9 mouse cellular contexts compared by ENCODE assay signal in the genomic region with DNA sequence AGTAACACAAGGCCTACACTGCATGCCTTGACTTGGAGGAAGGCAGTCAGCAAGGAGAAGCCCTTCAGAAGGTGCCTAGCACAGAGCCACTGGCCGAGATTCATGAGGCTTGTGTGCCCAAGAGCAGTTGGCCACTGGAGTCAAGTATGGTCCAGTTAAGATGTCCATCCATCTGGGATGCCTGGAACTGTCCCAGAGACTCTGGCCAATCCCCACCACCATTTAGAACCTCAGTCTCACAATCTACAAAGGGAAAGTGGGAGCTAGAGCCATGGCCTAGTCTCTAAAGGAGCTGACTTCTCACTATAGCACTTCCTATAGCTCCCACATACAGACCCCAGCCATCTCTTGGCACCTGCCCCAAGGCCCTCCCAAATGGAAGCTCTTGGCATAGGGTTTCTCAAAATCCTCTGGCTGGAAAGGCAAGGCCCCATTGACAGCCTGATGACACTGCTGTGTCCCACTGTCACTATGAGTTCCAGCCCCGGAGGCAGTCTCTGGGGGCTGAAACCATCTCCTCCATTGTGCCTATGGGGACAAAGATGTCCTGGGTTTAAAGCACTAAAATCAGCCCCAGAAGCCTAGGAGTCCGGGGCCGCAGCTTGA. TPM values are rescaled to one million over a fixed set of nuclear protein-coding genes. Genes with fewer than 3 reads are reported as not detected.
DNase-seq lines count a peak whose midpoint lies in the region; ATAC-seq and TF ChIP-seq lines count a peak whose summit lies in the region.
"Had no signal": no experiment of that assay in that cellular context is flagged by ENCODE, and none has a peak within 500 bp of the region (broad histone marks: within the 10 kb centered on the region; RNA-seq: fewer than 3 reads in every experiment).

No protein-coding gene starts in this region.

- intact Hi-C loops in left cerebral cortex, postnatal 4 days (cut with DNase I) = no loop called here
- intact Hi-C loops in left cerebral cortex, postnatal 10 days (cut with DNase I) = no loop called here

- H3K27ac ChIP-seq in forebrain, embryonic 11.5 days (ENCODE audit: low read depth, low read length) = peak overlapping the region; percentile 89
- no peak overlapping the region; the same call in 1 of the 2 replicates for H3K27ac ChIP-seq in limb, embryonic 11.5 days (replicated peaks; ENCODE audit: low read depth, low read length)
- peak overlapping the region; percentile 55; the same call in 1 of the 2 replicates for H3K27ac ChIP-seq in olfactory bulb, adult 2 months (ENCODE audit: insufficient read depth, low read depth, low read length)

- WGBS in forebrain, embryonic 11.5 days = 20% methylated on average over 4 of the region's 4 CpGs
- WGBS in limb, embryonic 11.5 days = 23% methylated on average over 4 of the region's 4 CpGs
- 40% methylated on average over 4 of the region's 4 CpGs for WGBS in olfactory bulb, adult 2 months

- no peak for TF ChIP-seq POLR2A in olfactory bulb, adult 2 months (IDR thresholded peaks at IDR 0.05; ENCODE audit: insufficient read depth, low read depth, low read length)

- no peak for TF ChIP-seq CTCF in olfactory bulb, adult 2 months (IDR thresholded peaks at IDR 0.05; ENCODE audit: insufficient read depth, low read depth, low read length)

- H3K4me1 ChIP-seq in forebrain, embryonic 11.5 days (replicated peaks; ENCODE audit: control insufficient read depth, insufficient read depth, low read length) = peaks cover 45% of the 10 kb centered on the region
- peaks cover 38% of the 10 kb centered on the region for H3K4me1 ChIP-seq in limb, embryonic 11.5 days (ENCODE audit: control insufficient read depth, insufficient read depth, low read length)
- peaks cover 53% of the 10 kb centered on the region for H3K4me1 ChIP-seq in olfactory bulb, adult 2 months (ENCODE audit: control insufficient read depth, insufficient read depth, low read length)

- no peak; the same call in none of the 2 replicates for ATAC-seq in forebrain, embryonic 11.5 days (replicated peaks; ENCODE audit: low FRiP score)
- no peak for ATAC-seq in limb, embryonic 11.5 days (ENCODE audit: insufficient number of reproducible peaks, low FRiP score, low TSS enrichment, low read depth)

- H3K27me3 ChIP-seq in forebrain, embryonic 11.5 days (ENCODE audit: control insufficient read depth, insufficient read depth, low read length) = peaks cover 14% of the 10 kb centered on the region
- H3K27me3 ChIP-seq in limb, embryonic 11.5 days (ENCODE audit: control insufficient read depth, insufficient read depth, low read length) = peaks cover 30% of the 10 kb centered on the region

- no peaks in the 10 kb centered on the region for H3K9me3 ChIP-seq in forebrain, embryonic 11.5 days (ENCODE audit: control insufficient read depth, low read length)
- H3K9me3 ChIP-seq in limb, embryonic 11.5 days (ENCODE audit: control insufficient read depth, low read length) = no peaks in the 10 kb centered on the region

- no peak overlapping the region; the same call in 1 of the 2 replicates for H3K4me3 ChIP-seq in forebrain, embryonic 11.5 days (ENCODE audit: low read depth, low read length)
- H3K4me3 ChIP-seq in limb, embryonic 11.5 days (ENCODE audit: low read depth, low read length) = no peak overlapping the region
- H3K4me3 ChIP-seq in olfactory bulb, adult 2 months (ENCODE audit: insufficient read depth, low read depth, low read length) = no peak overlapping the region

- DNase-seq in left cerebral cortex, postnatal 4 days = peak; percentile 81
- DNase-seq in left cerebral cortex, adult 11 months (ENCODE audit: low spot score) = no peak
- DNase-seq in forebrain, embryonic 11.5 days (ENCODE audit: low spot score) = no peak
- no peak for DNase-seq in limb, embryonic 11.5 days (ENCODE audit: low spot score)
- DNase-seq in left cerebral cortex, postnatal 10 days (ENCODE audit: extremely low spot score in 1 of 2, low spot score in 2 of 2) = no peak
- no peak for DNase-seq in lung, postnatal 36 days
- DNase-seq in urinary bladder, postnatal 4 days (ENCODE audit: low spot score in 2 of 2) = no peak
- DNase-seq: kidney, postnatal 14 days had no signal

- peak overlapping the region; percentile 35; the same call in 1 of the 2 replicates for H3K4me2 ChIP-seq in forebrain, embryonic 11.5 days (ENCODE audit: low read depth, low read length, severe bottlenecking)
- H3K4me2 ChIP-seq in limb, embryonic 11.5 days (ENCODE audit: low read depth, severe bottlenecking) = peak overlapping the region; percentile 40; the same call in 1 of the 2 replicates

- no peaks in the 10 kb centered on the region for H3K36me3 ChIP-seq in forebrain, embryonic 11.5 days (ENCODE audit: control insufficient read depth, insufficient read depth, low read length)
- no peaks in the 10 kb centered on the region for H3K36me3 ChIP-seq in limb, embryonic 11.5 days (ENCODE audit: control insufficient read depth, insufficient read depth, low read length)

- H3K9ac ChIP-seq in forebrain, embryonic 11.5 days (ENCODE audit: low read length) = peak overlapping the region; percentile 40
- H3K9ac ChIP-seq in limb, embryonic 11.5 days (ENCODE audit: low read length) = no peak overlapping the region

RNA-seq across cellular contexts. Expression of a gene that starts 11.1 kb away (rescaled TPM):
- 10 to 100 TPM; 89.0 to 93.9 TPM for total RNA-seq in left cerebral cortex, postnatal 4 days (2021)
- 155 and 170 TPM in 2 replicates for polyA plus RNA-seq in forebrain, embryonic 11.5 days (2014; fragmentation: Nextera tagmentation; extraction: Ambion mirVana)
- 32.3 and 41.2 TPM in 2 replicates for polyA plus RNA-seq in limb, embryonic 11.5 days (2014; fragmentation: Nextera tagmentation; extraction: Ambion mirVana)
- 231 TPM in 1 of 2 replicates, not detected in the other for polyA plus RNA-seq in olfactory bulb, adult 2 months (2012; ENCODE audit: insufficient read depth, insufficient read length, low replicate concordance, missing spikeins)
- total RNA-seq in left cerebral cortex, postnatal 10 days (2021) = 10 to 100 TPM; 46.0 to 50.7 TPM
